Mouse (Mus musculus) T-helper 1 cell (primary cell): ENCODE data around the gene Lurap1.

Source experiments
- in situ Hi-C: fragments of 300-600 bp; cut with MboI, MseI; formaldehyde crosslinking; loops from one replicate; pipeline ENCODE4 v1.15.1; 2025; ENCODE audit warnings: high pct_unique_total_duplicates

Gene Lurap1

DNA sequence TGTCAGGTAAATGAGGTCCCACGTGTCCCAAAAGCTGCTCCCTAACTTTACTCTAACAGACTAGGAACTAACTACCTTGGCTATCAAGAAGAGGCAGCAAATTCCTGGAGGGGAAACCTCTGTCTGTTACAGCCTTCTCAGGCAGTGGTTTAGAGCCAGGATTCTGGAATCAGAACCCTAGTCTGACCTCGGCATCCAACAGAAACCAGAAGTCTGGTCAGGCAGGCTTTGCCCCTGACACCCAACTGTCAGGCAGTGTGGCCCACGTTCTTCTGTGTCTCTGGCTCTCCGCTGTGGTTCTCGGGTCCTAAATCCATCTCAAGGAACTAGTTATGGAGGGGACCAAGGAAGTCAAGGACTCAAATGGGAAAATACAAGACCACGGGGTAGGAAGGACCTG is at the start of gene Lurap1:
Lurap1 (minus strand) TSS at position 101 of the 400 bp plus-strand sequence.
- in situ Hi-C loops = no loop called here

DNA sequence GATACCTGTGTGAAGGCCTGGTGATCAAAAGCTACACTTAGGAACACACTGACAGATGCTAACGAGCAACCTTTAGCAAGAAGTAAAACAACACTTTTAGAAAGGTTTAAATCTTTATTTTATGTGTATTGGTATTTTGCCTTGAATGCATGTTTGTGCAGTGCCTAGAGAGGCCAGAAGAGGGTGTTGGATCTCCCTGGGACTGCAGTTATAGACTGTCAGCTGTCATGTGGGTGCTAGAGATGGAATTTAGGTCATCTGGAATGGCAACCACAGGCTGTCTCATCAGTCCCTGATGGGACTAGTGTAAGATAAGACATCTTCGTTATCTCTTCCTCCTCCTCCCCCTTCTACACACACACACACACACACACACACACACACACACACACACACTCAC is 47.3 kb upstream of the Lurap1 start:
- in situ Hi-C loops = no loop called here

DNA sequence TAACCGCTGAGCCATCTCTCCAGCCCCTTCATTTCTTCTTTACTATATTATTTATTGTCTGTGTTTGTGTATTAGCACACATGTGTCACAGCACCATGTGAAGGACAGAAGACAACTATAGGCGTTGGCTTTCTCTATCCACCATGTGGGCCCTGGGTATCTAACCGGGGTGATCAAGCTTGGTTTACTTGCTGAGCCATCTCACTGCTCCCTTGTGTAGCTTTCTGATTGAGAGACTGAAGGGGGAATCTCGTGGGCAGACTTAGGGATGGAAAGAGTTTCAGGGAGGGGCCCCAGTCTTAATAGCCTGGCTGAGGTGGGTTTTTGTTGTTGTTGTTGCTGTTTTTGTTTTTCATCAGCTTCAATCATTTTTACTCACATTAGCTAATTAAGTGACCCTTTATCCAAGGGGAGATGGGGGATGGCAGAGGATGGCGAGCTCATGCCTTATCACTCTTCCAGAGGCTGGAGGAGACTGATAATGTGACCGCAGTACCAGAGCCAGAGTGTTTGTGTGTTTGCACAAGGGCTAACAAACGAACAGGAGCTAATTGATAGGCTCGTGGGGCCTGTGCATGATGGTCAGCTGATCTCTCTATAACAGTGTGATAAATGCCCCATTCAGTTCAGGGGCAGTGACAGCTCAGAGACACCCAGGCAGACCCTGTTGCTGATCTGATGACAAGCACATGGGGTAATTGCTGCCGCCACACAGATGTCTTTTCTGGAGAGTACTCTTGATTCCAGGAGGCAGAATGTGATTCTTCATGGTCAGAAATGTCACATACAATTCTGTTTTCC is 42.6 kb upstream of the Lurap1 start:
- in situ Hi-C loops = no loop called here

DNA sequence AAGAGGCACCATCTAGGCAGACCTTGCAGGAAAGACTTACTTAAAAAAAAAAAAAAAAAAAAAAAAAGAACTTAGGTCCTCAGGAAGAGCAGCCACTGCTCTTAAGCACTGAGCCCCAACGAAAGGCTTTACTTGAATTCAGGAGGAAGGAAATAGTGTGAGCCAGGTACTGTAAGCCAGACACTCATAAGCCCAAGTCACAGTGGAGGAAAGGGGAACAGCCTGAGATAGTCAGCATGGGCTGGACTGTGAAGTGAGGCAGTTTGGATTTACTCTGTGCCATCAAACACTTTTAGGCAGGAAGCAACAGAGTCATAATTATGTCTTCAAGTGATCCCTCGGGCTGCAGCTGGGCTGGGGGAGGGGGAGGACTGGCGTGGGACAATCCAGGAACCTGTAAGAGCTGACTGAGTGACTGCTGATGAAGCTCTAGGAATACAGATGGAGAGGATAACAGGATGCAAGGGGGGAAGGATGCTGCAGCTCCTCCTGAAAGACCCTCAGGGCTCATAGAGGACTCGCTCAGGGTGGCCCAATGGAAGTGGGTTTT is 41.2 kb upstream of the Lurap1 start:
- in situ Hi-C loops = no loop called here

DNA sequence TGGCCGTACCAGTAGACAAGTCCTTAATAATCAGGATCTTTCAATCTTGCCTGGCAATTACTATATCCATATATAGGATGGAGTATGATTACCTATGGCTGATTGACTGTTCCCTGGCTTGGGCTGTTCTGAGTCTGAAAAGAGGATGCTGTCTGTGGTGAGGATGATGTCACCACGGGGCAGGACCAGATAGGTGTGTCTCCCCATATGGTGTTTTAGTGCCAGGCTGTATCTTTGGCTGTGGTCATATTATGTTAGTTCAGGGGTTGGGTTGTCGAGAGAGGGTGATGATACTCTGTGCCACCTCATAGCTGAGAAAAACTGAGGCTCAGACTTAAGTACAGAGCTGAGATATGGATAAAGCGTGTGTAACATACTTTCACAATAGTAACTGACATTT is 33.9 kb upstream of the Lurap1 start:
- in situ Hi-C loops = loop anchor here (5.0 kb wide), 1 partner anchor 62 kb away; no protein-coding TSS in a partner anchor

DNA sequence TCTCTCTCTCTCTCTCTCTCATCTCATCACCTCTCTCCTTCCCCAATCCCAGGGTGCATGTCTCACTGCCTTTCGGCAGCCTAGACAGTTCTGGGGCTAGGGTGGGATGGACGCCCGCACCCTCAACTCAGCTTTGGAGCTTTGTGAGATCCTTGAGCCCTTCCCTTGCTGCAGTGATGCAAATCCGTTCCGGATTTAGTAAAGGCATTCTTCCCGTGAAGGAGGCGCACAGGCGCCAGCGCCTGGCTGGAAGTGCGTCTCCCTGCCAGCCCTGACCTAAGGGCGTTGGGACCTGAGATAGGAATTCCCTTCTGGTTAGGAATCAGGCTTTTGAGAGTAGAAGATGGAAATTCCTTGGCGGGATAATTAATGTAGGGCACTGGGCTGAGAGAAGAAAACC is 31.6 kb upstream of the Lurap1 start:
- in situ Hi-C loops = no loop called here

DNA sequence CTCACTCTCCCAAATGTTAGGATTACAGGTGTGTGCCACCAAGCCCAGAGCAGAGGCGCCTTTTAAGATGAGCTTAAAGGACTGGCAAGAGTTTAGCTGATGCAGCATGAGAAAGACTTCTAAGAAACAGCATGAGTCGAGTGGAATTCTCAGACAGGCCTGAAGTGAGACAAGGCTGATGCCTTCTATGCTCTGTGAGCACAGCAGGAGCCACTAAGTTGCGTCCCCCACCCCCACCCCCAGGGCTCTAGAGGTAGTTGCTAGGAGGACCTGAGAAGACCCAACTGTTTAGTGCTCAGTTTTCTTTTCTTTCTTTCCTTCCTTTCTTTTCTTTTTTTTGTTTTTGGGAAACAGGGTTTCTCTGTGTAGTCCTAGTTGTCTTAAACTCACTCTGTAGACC is 30.9 kb upstream of the Lurap1 start:
- in situ Hi-C loops = no loop called here

DNA sequence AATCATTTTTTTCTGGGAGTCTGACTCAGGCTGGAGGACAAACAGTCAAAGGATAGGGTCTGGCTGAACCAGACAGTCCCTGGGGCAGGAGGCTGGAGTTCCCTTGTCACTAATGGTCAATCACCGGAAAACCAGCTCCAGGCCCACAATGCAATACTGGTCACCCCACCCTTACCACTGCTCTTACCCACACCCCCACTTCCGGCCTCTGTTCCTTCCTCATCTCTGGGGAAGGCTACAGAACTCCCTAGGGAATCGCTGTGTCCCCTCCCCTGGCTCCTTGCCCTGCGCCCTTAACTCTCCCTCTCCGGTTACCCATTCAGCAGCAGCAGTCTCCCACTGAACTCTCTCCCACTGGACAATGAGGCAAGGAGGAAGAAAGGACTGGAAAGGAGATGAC is 26.0 kb upstream of the Lurap1 start:
- in situ Hi-C loops = no loop called here

DNA sequence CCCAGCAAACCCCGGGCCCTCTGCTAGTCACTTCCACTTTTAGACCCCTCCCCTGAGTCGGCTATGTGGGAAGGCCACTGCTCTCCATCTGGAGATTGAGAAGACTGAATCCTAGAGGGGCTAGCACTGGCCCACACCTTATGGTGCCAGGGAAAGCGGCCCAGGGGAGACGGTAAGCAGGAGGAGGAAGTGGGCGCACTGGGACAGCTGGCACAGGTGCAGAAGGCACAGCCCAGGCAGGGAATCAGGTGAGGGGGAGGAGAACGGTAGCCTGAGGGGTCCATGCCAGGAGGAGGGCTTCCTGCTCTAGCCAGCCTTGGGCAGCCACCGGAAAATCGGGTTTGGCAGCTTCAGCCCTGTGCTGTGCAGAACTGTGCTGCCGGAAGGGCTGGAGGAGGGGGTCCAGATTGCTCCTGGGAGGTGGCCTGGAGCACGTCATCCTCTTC is 25.4 kb upstream of the Lurap1 start:
- in situ Hi-C loops = no loop called here

DNA sequence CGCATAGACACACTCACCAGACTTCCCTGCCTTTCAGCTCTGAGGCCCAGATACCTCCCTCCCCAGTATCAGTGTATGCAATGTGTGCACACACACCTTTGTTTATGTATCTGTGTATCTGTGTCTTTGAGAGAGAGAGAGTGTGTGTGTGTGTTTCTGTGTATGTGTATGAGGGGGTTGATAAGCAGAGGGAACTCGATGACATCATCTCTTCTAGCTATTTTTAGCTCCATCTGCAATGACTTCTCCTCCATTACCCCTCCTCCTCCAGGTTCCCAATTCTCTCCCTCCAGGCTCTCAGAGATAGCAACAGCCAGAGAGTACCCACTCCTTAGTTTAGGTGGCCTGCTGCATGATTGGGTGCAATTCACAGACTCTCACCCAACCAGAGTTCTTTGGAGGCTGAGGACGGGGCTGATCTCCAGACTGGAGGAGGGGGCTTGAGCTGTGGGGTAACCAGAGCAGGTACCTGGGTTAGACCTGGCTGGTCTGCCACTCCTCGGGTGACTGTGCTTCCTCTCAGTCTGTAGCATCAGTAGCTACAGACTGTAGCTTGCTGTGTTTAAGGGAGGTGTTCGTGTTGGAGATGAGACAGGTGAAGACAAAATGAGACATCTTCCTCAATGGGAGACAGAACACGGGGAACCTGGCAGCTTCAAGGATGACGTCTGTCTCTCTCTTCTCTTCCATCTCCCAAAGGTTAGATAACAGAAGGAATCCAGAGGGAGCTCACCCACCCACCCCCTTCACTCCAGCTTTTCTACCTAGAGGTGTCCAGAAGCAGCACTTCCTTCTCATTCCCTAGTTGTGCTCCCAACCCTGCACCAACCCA is 24.8 kb upstream of the Lurap1 start:
- in situ Hi-C loops = no loop called here

DNA sequence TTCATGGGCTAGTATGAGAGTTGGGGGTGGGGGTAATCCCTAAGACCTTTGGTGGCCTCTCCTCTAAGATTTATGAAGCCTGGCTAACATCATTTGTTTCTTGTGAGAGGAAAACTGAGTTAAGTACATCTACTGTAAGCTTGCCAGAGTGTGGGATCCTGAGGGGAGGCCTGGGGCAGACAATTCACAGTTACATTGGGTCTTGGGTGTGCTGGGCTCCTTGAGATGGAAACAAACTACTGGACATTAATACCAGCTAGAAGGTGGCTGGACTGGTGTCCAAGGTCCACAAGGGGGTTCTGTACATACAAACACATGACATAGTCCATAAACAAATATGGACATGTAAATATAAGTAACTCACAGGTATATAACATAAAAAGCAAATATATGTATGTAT is 24.0 kb upstream of the Lurap1 start:
- in situ Hi-C loops = no loop called here

DNA sequence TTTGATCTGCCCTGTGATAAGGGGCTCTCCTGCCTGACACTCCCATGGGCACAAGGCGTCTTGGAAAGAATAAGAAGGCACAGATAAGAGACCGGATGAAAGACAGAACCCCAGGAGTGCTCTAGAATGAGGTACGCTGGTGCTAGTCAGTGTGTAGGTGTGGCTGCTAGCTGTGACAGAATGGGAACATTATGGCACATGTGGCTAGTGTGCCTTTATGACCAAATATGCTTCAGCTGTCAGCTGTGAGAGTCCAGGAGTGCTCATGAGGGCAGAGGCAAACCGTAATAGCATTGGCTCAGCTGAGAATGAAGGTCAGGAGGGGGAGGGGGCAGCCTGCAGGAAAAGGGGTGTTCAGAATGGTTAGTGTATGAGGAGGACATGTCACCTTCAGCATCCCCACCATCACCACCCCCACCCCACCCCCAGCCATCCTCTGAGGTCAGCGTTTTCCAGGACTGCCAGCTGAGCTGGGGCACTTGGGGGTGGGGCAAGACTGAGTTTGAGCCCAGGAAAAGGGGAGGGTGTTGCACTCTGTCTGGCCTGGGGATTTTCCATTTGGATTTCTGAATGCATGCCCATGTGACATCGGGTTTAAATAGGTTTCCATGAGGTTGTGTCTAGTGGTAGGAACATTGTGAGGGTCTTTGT is 23.5 kb upstream of the Lurap1 start:
- in situ Hi-C loops = no loop called here

DNA sequence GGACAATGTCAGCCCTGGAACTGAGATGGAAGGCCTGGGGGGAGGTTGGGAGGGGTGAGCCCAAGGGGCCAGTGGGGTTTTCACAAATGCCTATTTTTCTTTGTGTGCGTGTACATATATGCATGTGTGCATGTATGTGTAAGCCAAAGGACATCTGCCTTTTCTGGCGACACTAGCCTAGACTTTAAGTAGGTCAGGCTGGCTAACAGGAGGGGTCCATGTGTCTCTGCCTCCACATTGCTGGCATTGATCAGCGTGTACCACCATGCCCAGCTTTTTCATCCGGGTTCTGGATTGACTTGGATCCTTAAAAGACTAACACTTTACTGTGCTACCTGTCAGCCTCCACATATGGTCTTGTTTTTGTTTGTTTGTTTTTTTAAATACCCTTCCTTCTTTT is 22.6 kb upstream of the Lurap1 start:
- in situ Hi-C loops = no loop called here

DNA sequence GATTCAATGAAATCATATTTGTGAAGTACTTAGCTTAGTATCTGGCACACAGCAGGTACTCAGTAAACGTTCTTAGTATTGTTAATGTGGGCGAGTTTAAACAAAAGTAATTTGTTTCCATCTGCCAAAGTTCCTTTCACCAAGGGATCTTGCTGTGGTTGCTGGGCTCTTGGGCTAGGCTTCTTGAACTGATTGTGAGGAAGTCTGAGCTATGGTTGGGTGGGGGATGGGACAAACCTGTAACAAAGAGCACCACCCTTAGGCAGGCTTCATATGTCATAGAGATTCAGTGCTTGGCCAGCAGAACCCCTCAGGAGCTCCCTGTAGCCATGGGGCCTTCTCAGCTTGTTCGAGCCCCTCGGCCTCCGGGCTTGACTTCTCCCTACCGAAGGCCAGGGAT is 21.9 kb upstream of the Lurap1 start, which contains the start of the genes 1700042G07Rik and Gm49337:
1700042G07Rik (plus strand) TSS at position 301 of the 400 bp plus-strand sequence.
Gm49337 (plus strand) TSS at position 313 of the 400 bp plus-strand sequence.
- in situ Hi-C loops = no loop called here

DNA sequence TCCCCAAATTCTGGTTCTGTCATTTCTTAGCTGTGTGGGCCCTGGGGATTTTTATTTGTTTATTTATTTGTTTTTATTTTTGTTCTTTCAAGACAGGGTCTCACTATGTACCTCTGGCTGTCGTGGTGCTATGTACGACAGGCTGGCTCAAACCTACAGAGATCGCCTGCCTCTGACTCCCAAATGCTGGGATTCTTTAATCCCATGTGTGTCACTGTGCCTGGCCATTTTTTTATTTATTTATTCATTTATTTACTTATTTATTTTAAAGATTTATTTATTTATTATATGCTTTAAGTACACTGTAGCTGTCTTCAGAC is 18.2 kb upstream of the Lurap1 start:
- in situ Hi-C loops = no loop called here

DNA sequence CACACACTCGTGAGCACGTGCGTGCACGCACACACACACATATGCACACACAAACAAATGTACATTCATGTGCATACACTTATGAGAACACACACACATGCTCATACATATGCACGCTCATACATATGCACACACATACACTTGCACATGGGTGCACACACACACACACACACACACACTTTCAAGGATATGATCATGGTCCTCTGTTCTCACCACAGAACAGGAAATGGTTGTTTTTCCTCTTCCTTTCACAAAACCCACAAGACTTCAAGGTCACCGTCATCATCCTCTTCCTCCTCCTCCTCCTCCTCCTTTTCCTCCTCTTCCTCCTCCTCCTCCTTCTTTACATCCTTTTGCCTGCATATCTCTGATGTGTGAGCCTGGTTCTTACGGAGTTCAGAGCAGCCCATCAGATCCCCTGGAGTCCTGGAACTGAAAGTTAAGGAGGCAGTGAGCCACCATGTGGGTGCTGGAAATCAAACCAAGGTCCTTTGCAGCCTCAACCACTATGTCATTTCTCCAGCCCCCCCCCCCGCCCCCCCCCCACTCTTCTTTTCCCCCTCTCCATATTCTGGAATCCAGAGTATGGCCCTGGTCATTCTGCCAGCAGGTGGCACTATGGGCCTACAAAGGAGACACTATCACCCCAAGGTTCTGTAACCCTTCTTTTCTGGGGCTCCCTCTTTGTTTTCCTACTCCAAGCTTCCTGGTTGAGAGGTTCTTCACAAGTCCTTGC is 17.6 kb upstream of the Lurap1 start:
- in situ Hi-C loops = no loop called here

DNA sequence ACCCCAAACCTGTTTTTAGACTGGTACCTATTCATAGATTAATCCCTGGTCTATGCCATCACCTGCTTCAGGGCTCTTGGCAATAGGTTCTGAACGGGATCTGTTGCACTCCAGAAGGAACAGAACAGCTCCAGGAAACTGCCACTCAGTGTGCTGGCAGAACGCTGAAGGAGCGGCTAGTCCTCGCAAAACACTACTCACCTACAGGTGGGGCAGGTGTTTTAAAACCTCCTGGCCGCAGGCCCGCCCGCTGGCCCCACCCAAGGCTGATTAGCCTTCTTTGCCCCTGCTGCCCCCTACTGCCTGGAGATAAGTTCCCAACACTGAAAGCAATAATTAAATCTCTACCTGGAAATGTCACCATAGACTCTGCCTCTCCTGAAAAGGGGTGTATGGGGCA is 16.3 kb upstream of the Lurap1 start, which contains the start of gene Tspan1:
Tspan1 (minus strand) TSS at position 198 of the 400 bp plus-strand sequence.
- in situ Hi-C loops = no loop called here

DNA sequence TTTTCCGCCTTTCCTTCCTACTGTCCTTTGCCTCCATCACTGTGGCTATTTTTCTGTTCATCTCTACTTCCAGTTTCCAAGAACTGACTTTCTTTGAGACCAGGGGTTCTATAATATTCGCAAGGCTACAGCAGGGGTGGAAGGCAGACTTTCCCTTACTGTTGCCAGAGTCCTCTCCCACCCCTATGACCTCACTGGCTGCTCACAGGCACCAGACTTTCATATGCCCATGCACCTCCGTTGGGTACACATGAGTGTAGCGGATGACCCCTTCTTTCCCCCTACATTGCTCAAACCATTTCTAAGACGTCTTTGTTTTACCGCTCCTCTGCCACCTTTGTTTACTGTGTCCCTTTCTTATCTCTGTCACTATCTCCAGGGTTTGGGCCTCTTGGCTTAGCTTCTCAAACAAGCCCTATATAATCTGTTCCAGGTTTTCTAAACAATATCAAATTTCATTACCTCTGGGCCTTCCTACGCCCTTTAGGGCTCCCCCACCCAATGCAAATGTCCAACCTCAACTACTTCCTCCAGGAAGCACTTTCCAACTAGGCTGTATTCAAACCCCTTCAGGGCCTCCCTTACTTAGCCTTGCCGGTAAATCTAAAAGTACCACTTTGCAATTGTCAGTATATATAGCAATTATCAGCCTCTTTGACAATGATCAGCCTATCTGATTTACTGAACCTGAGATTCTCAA is 14.7 kb upstream of the Lurap1 start:
- in situ Hi-C loops = no loop called here

DNA sequence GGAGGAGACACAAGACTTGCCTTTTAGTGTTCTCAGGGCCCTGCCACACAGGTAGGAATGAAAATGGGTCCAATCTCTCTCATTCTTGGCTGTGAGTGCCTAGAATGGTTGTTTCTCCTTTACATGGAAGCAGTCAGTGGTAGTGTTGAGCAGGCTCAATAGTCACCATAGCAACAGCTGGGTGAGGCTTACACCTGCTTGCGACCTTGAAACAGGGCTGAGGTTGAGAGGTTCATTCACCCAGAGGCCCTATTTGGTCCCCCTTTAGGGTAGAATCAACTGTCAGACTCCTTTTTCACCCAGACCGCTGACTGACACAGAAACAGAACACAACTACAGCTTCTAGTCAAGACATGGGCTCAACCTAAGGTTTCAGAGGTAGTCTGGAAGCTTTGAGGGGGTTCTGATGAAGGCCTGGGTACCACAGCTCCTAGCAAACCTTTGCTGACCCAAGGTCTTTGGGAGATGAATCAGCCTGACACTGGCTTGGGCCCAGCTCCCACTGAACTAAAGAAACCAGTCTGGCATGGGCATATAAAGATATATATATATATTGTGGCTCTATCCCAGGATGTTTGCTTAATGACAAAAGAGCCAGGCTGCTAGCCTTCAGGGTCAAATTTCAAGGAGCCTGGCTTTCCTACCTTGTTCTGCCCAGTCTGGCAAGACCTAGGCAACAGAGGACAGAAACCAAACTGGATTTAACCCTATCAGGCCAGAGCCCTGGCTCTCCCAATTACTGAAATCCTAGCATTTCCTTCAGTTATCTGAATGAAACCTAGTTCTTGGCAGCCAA is 13.8 kb upstream of the Lurap1 start:
- in situ Hi-C loops = no loop called here

DNA sequence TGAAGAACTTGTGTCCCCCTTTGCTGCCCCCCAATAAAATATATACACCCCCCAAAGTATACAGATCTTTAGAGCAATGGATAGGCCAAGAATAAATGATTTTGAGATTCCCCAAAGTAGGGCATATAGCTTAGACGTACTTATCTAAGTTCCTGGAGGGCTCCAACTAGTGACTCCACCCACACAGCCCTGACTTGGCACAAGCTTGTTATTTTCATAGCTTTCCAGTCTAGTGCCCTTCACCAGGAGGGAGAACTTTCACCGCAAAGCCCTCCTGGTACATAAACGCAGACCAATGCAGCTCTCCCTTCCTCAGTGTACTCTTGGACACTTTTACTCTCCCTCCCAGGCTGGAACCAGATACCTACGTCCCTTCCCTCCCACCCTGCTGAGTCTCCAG is 11.0 kb upstream of the Lurap1 start:
- in situ Hi-C loops = no loop called here
